Mouse (Mus musculus) right cerebral cortex, postnatal 10 days (tissue): Measurements from ENCODE around the gene Speer4d.
"Not testable (repeated sequence)": the region's sequence is repeated elsewhere in the genome, so short reads cannot be mapped to it uniquely, and the experiment has no call there.

Experiments used
- DNase-seq, 2 experiments: peaks; one replicate each; pipeline ENCODE4 v3.0.0; 2021; ENCODE audit warnings: low spot score in 2 of 2

The Speer4d gene

DNA sequence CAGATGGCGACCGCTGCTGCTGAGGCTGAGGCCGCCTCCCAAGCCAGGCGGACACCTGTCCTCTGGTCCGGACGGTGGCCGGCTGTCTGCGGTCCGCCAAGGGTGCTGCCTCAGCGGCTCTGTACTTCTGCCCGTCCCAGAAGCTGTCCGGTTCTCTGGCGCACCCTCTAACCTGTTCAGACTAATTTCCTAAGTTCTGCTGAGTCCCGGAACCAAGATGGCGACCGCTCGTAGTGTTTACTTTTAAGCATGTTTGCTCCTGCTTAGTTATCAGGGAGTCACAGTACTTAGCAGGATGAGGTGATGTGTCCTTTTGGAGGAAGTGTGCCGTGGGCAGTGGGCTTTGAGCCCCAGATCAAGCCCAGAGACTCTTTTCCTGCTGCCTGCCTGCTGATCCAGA is 51.9 kb downstream of the Speer4d start:
- not testable (repeated sequence) for DNase-seq
